ENCODE assay signal across 24 mouse cellular contexts in the genomic region with DNA sequence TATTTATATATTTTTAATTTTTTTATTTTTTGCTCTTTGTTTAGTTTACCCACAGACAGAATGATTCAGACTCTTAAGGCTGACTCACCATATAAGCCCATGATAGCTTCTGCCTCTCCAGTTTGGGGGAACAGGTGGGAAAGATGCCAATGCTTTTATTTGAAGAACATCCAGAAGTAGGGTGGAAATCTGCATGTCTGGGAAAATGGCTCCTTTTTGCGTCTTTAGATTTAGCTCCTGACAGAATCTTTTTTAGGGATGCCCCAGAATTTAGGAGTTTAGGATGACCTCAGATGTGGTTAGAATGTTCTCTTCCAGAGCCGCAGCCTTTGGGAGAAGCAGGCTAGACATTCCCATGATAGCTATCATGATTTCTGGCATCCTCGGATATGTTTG.
DNase-seq lines count a peak whose midpoint lies in the region; ATAC-seq and TF ChIP-seq lines count a peak whose summit lies in the region.
"Had no signal": no experiment of that assay in that cellular context is flagged by ENCODE, and none has a peak within 500 bp of the region (broad histone marks: within the 10 kb centered on the region; RNA-seq: fewer than 3 reads in every experiment).

No protein-coding gene starts in this region.

- intact Hi-C loops in left cerebral cortex, adult 2 months (cut with DNase I): no loop called here

- WGBS in forebrain, embryonic 14.5 days: 95% methylated on average over 3 of the region's 3 CpGs
- 84% methylated on average over 3 of the region's 3 CpGs for WGBS in forebrain, embryonic 16.5 days

- ATAC-seq in forebrain, embryonic 14.5 days: no peak
- no peak for ATAC-seq in forebrain, embryonic 16.5 days
- ATAC-seq: inflammation-experienced regulatory T-cells, adult 6 months had no signal

- no peak overlapping the region for H3K4me2 ChIP-seq in forebrain, embryonic 14.5 days (ENCODE audit: low read length)
- H3K4me2 ChIP-seq in forebrain, embryonic 16.5 days (ENCODE audit: low read length): no peak overlapping the region
- H3K4me2 ChIP-seq: embryonic facial prominence, embryonic 13.5 days; heart, embryonic 11.5 days; hindbrain, embryonic 12.5 days; limb, embryonic 15.5 days; liver, embryonic 15.5 days; neural tube, embryonic 13.5 days had no signal

- no peaks in the 10 kb centered on the region for H3K27me3 ChIP-seq in forebrain, embryonic 14.5 days (replicated peaks; ENCODE audit: control insufficient read depth, insufficient read depth, low read length)
- H3K27me3 ChIP-seq in forebrain, embryonic 16.5 days (replicated peaks; ENCODE audit: control insufficient read depth, insufficient read depth, low read length): no peaks in the 10 kb centered on the region
- H3K27me3 ChIP-seq: embryonic facial prominence, embryonic 13.5 days; hindbrain, embryonic 12.5 days; limb, embryonic 15.5 days; liver, embryonic 15.5 days; neural tube, embryonic 13.5 days had no signal

- no peak overlapping the region for H3K4me3 ChIP-seq in forebrain, embryonic 14.5 days (ENCODE audit: low read depth, low read length)
- H3K4me3 ChIP-seq in forebrain, embryonic 16.5 days (replicated peaks; ENCODE audit: low read length): no peak overlapping the region
- H3K4me3 ChIP-seq in left cerebral cortex, adult 2 months: no peak overlapping the region
- H3K4me3 ChIP-seq: embryonic facial prominence, embryonic 13.5 days; forebrain, embryonic 10.5 days; hindbrain, embryonic 12.5 days; limb, embryonic 15.5 days; liver, embryonic 15.5 days; midbrain, embryonic 10.5 days; neural tube, embryonic 13.5 days had no signal

- no peaks in the 10 kb centered on the region for H3K36me3 ChIP-seq in forebrain, embryonic 14.5 days (ENCODE audit: control insufficient read depth, insufficient read depth, low read length)
- no peaks in the 10 kb centered on the region for H3K36me3 ChIP-seq in forebrain, embryonic 16.5 days (ENCODE audit: control insufficient read depth, insufficient read depth)
- H3K36me3 ChIP-seq: embryonic facial prominence, embryonic 13.5 days; forebrain, embryonic 10.5 days; hindbrain, embryonic 12.5 days; limb, embryonic 15.5 days; liver, embryonic 15.5 days; midbrain, embryonic 10.5 days; neural tube, embryonic 13.5 days had no signal

- H3K9me3 ChIP-seq in forebrain, embryonic 14.5 days (replicated peaks; ENCODE audit: control insufficient read depth, low read length): no peaks in the 10 kb centered on the region
- no peaks in the 10 kb centered on the region; the same call in 1 of the 2 replicates for H3K9me3 ChIP-seq in forebrain, embryonic 16.5 days (ENCODE audit: control insufficient read depth, low read length)
- H3K9me3 ChIP-seq: embryonic facial prominence, embryonic 13.5 days; hindbrain, embryonic 12.5 days; limb, embryonic 15.5 days; liver, embryonic 15.5 days; midbrain, embryonic 10.5 days; neural tube, embryonic 13.5 days had no signal

- DNase-seq in forebrain, embryonic 14.5 days (ENCODE audit: low spot score): peak; percentile 27
- DNase-seq in left cerebral cortex, adult 2 months (ENCODE audit: extremely low spot score in 1 of 2, low spot score in 2 of 2): no peak
- DNase-seq in left cerebral cortex, adult 11 months (ENCODE audit: low spot score): no peak
- peak; percentile 72 for DNase-seq in 3134 (ENCODE audit: extremely low read depth, insufficient read length, low spot score)
- DNase-seq in brain, adult 2 months (ENCODE audit: low read depth, low spot score): peak; percentile 86
- DNase-seq in thymus, postnatal 14 days: no peak
- DNase-seq in layer of hippocampus, postnatal 25 days (ENCODE audit: extremely low spot score in 1 of 2, low spot score in 1 of 2): no peak
- DNase-seq: adrenal gland, adult 2 months; cerebellum, adult 9-11 months; heart, postnatal 14 days; layer of hippocampus, postnatal 36 days; right cerebral cortex, postnatal 14 days; thymus, adult 18-20 months had no signal

- no peak for TF ChIP-seq CTCF in left cerebral cortex, adult 2 months (IDR thresholded peaks at IDR 0.05)

- no peaks in the 10 kb centered on the region for H3K4me1 ChIP-seq in forebrain, embryonic 14.5 days (ENCODE audit: control insufficient read depth, insufficient read depth, low read length)
- no peaks in the 10 kb centered on the region for H3K4me1 ChIP-seq in forebrain, embryonic 16.5 days (replicated peaks; ENCODE audit: control insufficient read depth, insufficient read depth, low read length)
- H3K4me1 ChIP-seq: embryonic facial prominence, embryonic 13.5 days; forebrain, embryonic 10.5 days; hindbrain, embryonic 12.5 days; limb, embryonic 15.5 days; midbrain, embryonic 10.5 days; neural tube, embryonic 13.5 days had no signal

- no peak overlapping the region for H3K27ac ChIP-seq in forebrain, embryonic 14.5 days (ENCODE audit: low read depth, low read length)
- no peak overlapping the region for H3K27ac ChIP-seq in forebrain, embryonic 16.5 days (ENCODE audit: low read length)
- peak overlapping the region; percentile 40; the same call in 1 of the 2 replicates for H3K27ac ChIP-seq in left cerebral cortex, adult 2 months
- H3K27ac ChIP-seq: embryonic facial prominence, embryonic 13.5 days; forebrain, embryonic 10.5 days; hindbrain, embryonic 12.5 days; limb, embryonic 15.5 days; liver, embryonic 15.5 days; macrophage; midbrain, embryonic 10.5 days; neural tube, embryonic 13.5 days had no signal

- no peak overlapping the region for H3K9ac ChIP-seq in forebrain, embryonic 14.5 days (ENCODE audit: low read length)
- no peak overlapping the region for H3K9ac ChIP-seq in forebrain, embryonic 16.5 days (replicated peaks; ENCODE audit: low read depth, low read length)
- H3K9ac ChIP-seq: embryonic facial prominence, embryonic 13.5 days; hindbrain, embryonic 12.5 days; limb, embryonic 15.5 days; liver, embryonic 15.5 days; neural tube, embryonic 13.5 days had no signal

Comparison
In these comparisons a context has a peak if more than half of its experiments do, and no peak if none do; other contexts are left out.
1. DNase-seq: peak in forebrain, embryonic 14.5 days (single experiment), 3134 (single experiment) and brain, adult 2 months (single experiment); none in left cerebral cortex, adult 2 months (0 of 2), left cerebral cortex, adult 11 months (single experiment), thymus, postnatal 14 days (single experiment) and layer of hippocampus, postnatal 25 days (0 of 2).